Mouse (Mus musculus) embryonic fibroblast, embryonic 13.5 days (primary cell): ENCODE data around the gene Cacna1b.

Experiments
- CTCF ChIP-seq: IDR thresholded peaks from 2 replicates; pipeline ENCODE4 v1.5.1; 2011; ENCODE audit warnings: mild to moderate bottlenecking, control low read depth, low read length, moderate library complexity, borderline replicate concordance; ENCODE audit not compliant: insufficient read depth
- POLR2A ChIP-seq: IDR thresholded peaks from 2 replicates; pipeline ENCODE4 v1.6.1; 2011; ENCODE audit warnings: low read depth, mild to moderate bottlenecking, control low read depth, low read length, moderate library complexity

DNA sequence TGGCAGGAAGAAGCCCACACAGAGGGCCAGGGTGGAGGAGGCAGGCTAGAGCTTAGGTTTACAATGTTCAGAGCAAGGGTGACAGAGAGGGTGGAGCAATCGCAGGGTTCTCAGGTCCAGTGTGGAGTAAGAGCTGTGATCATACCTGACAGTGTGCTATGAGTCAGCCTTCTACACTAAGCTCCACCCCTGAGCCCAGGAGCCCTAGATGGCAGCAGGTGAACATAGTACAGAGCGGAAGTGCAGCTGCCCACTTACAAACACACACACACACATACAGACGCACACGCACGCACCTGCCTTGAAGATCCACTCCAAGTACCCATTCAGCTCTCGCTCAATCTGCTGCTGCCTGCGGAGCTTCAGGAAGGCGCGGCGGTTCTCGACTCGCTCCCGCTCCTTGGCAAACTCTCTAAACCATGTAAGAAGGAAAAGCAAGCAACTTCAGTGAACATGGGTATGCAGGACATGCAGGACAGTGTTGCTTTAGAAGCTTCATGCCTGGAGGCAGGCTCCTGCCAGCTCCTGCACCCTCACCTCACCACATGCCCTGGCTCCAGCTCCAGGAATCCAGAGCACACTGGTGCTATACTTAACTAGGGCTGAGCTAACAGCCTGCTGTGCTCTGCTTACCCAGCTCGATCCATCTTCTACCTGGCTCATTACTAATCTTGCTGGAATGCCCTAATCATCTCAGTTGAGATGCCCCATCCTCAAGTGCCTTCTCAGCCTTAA, 43.1 kb downstream of the Cacna1b start:
- TF ChIP-seq POLR2A (no peak), CTCF (no peak)
